Mouse (Mus musculus) stomach, postnatal 0 days (tissue): ENCODE measurements at regions not wholly inside any gene's neighbourhood (a gene's known extent, or its start where the extent isn't known, plus 50 kb on each side); places are given as distances from the start of the nearest gene placed in this dataset.

Experiments
- ATAC-seq: fragments of 200-750 bp; cut with Nextera tagmentation; 2 replicates; pipeline ENCODE4 v1.8.0; 2017; ENCODE audit not compliant: low FRiP score, low TSS enrichment
- DNase-seq: peaks from one replicate; pipeline ENCODE4 v3.0.0-alpha.2; 2016; ENCODE audit warnings: low spot score
- H3K27ac ChIP-seq: fragments of 300-500 bp; sonication (generic); replicated peaks from 2 replicates; pipeline ENCODE4 v1.5.1; 2014; ENCODE audit warnings: mild to moderate bottlenecking, control low read depth
- H3K27me3 ChIP-seq: fragments of 300-500 bp; sonication (generic); 2 replicates; pipeline ENCODE4 v1.6.1; 2014; ENCODE audit warnings: low read length; ENCODE audit not compliant: control insufficient read depth, insufficient read depth
- H3K36me3 ChIP-seq: fragments of 300-500 bp; sonication (generic); 2 replicates; pipeline ENCODE4 v1.6.1; 2014; ENCODE audit warnings: low read length, mixed read lengths; ENCODE audit not compliant: control insufficient read depth, insufficient read depth
- H3K4me1 ChIP-seq: fragments of 300-500 bp; sonication (generic); replicated peaks from 2 replicates; pipeline ENCODE4 v1.6.1; 2014; ENCODE audit warnings: antibody characterized with exemption; ENCODE audit not compliant: control insufficient read depth, insufficient read depth
- H3K4me2 ChIP-seq: fragments of 300-500 bp; sonication (generic); replicated peaks from 2 replicates; pipeline ENCODE4 v1.6.1; 2014; ENCODE audit warnings: low read depth, mild to moderate bottlenecking, control low read depth, moderate library complexity
- H3K4me3 ChIP-seq: fragments of 300-500 bp; sonication (generic); 2 replicates; pipeline ENCODE4 v1.5.1; 2014; ENCODE audit warnings: low read depth, low read length, control low read depth
- H3K9ac ChIP-seq: fragments of 300-500 bp; sonication (generic); 2 replicates; pipeline ENCODE4 v1.6.1; 2014; ENCODE audit warnings: mild to moderate bottlenecking, low read length, control low read depth, mixed read lengths
- H3K9me3 ChIP-seq: fragments of 300-500 bp; sonication (generic); 2 replicates; pipeline ENCODE4 v1.6.1; 2016; ENCODE audit warnings: low read length; ENCODE audit not compliant: control insufficient read depth
- CTCF ChIP-seq: IDR thresholded peaks from 2 replicates; pipeline ENCODE4 v1.5.1; 2016; ENCODE audit warnings: antibody characterized with exemption, low read depth, mild to moderate bottlenecking, moderate library complexity
- EP300 ChIP-seq: optimal IDR thresholded peaks from 2 replicates; pipeline ENCODE3; 2016; ENCODE audit warnings: antibody characterized with exemption
- WGBS: fragments of 180-500 bp; shearing (Covaris S2); extraction: QIAGEN DNeasy Blood & Tissue Kit; methylation state at CpG from one replicate; pipeline ENCODE4 v1.1.7; 2014; 5-methylcytosine and 5-hydroxymethylcytosine counted together

- TF ChIP-seq EP300 (no peak), CTCF (no peak)
- H3K9ac ChIP-seq: no peak overlapping the region
- H3K4me1 ChIP-seq: no peaks in the 10 kb centered on the region
- H3K4me3 ChIP-seq: no peak overlapping the region
- H3K27ac ChIP-seq: no peak overlapping the region
- DNase-seq: no peak
- WGBS: 57% methylated on average over 2 of the region's 2 CpGs
- H3K9me3 ChIP-seq: no peaks in the 10 kb centered on the region
- H3K27me3 ChIP-seq: no peaks in the 10 kb centered on the region
- no peak for ATAC-seq
- H3K4me2 ChIP-seq: no peak overlapping the region
- H3K36me3 ChIP-seq: no peaks in the 10 kb centered on the region
These were observed 100.9 kb upstream of the B430305J03Rik start for GRCm38 (mm10) chr3:61466641-61467040.

- Histone ChIP-seq H3K4me1 (no peaks in the 10 kb centered on the region), H3K27ac (no peak overlapping the region), H3K27me3 (no peaks in the 10 kb centered on the region), H3K4me2 (no peak overlapping the region), H3K4me3 (no peak overlapping the region), H3K36me3 (no peaks in the 10 kb centered on the region), H3K9me3 (no peaks in the 10 kb centered on the region), H3K9ac (no peak overlapping the region)
- no peak for DNase-seq
- no peak for ATAC-seq
- TF ChIP-seq CTCF (no peak), EP300 (no peak)
These were observed 94.3 kb upstream of the B430305J03Rik start for GRCm38 (mm10) chr3:61460076-61460475.

- no peak overlapping the region for H3K4me3 ChIP-seq
- no peak for DNase-seq
These were observed 90.8 kb upstream of the B430305J03Rik start for GRCm38 (mm10) chr3:61456598-61456997.

GRCm38 (mm10) chr3:61442000-61442739, 76.4 kb upstream of the B430305J03Rik start:
- H3K27me3 ChIP-seq: no peaks in the 10 kb centered on the region
- H3K27ac ChIP-seq: no peak overlapping the region
- no peaks in the 10 kb centered on the region for H3K9me3 ChIP-seq
- H3K4me2 ChIP-seq: no peak overlapping the region
- TF ChIP-seq CTCF (no peak), EP300 (no peak)
- no peak for DNase-seq
- H3K4me3 ChIP-seq: no peak overlapping the region
- no peak for ATAC-seq
- no peak overlapping the region for H3K9ac ChIP-seq
- 63% methylated on average over 2 of the region's 2 CpGs for WGBS
- no peaks in the 10 kb centered on the region for H3K36me3 ChIP-seq
- no peaks in the 10 kb centered on the region for H3K4me1 ChIP-seq

More at GRCm38 (mm10) chr3:61456598-61456997, 90.8 kb upstream of the B430305J03Rik start:
- Histone ChIP-seq H3K4me2 (no peak overlapping the region), H3K27me3 (no peaks in the 10 kb centered on the region), H3K36me3 (no peaks in the 10 kb centered on the region), H3K9me3 (no peaks in the 10 kb centered on the region), H3K9ac (no peak overlapping the region), H3K4me1 (no peaks in the 10 kb centered on the region), H3K27ac (no peak overlapping the region)
- TF ChIP-seq CTCF (no peak), EP300 (no peak)
- no peak for ATAC-seq
- WGBS: 88% methylated on average over 2 of the region's 2 CpGs

DNA sequence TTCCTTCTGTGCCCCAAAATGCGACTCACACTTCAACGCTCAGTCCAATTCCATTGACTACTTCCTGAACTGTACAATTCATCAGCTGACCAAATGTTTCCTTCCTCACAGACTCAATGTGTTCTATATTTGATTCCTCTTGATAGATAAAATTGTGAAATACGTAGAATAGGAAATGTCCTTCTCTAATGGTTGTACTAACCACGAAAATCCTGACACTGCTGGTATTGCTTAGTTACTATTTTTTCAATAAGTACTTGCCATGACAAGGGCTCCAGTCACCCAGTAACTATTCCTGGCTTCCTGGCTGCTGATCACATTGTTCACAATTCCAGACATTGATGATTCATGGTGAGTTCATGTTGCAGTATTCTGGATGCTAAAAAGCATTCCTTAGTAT, 75.7 kb upstream of the B430305J03Rik start:
- Histone ChIP-seq H3K4me1 (no peaks in the 10 kb centered on the region), H3K4me2 (no peak overlapping the region), H3K27ac (no peak overlapping the region), H3K9me3 (no peaks in the 10 kb centered on the region), H3K4me3 (no peak overlapping the region), H3K9ac (no peak overlapping the region), H3K36me3 (no peaks in the 10 kb centered on the region), H3K27me3 (no peaks in the 10 kb centered on the region)
- no peak for ATAC-seq
- TF ChIP-seq CTCF: no peak
- no peak for TF ChIP-seq EP300
- DNase-seq: no peak
- WGBS: 68% methylated on average over 4 of the region's 4 CpGs

DNA sequence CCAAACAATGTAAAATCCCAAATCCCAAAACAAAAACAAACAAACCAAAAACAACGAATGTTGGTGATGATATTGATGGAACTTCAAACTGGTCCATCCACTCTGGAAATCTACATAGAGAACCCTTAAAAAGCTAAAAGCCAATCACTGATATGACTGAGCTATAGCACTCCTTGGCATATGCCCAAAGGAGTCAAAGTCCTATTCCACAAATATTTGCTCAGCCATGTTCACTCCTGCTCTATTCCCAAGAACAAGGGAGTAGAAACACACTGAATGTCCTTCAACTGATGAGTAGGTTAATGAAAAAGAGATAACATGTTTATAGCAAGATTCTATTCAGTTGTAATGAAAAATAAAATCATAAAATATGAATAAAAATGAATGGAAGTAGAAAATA, 63.0 kb upstream of the B430305J03Rik start:
- no peaks in the 10 kb centered on the region for H3K9me3 ChIP-seq
- H3K4me1 ChIP-seq: no peaks in the 10 kb centered on the region
- TF ChIP-seq CTCF (no peak), EP300 (no peak)
- H3K27me3 ChIP-seq: no peaks in the 10 kb centered on the region
- ATAC-seq (peak; percentile 70; the same call in 1 of the 2 replicates), DNase-seq (no peak)
- no peak overlapping the region for H3K27ac ChIP-seq
- no peak overlapping the region for H3K4me3 ChIP-seq
- no peak overlapping the region for H3K4me2 ChIP-seq
- no peak overlapping the region for H3K9ac ChIP-seq
- WGBS: 55% methylated on average over 1 of the region's 1 CpGs
- no peaks in the 10 kb centered on the region for H3K36me3 ChIP-seq
